Mouse (Mus musculus): ENCODE data around the gene Tedc2. TPM values are rescaled to one million over a fixed set of nuclear protein-coding genes. Genes with fewer than 3 reads are reported as not detected.

The Tedc2 gene
- total and polyA plus RNA-seq, 2 experiments from 2014 or later = 10.2 to 18.5 TPM

GRCm38 (mm10) chr17:24216836-24217235, 3.8 kb downstream of the Tedc2 start:
- DNase-seq (ENCODE audit: low spot score) (no peak), ATAC-seq (no peak)
- no peaks in the 10 kb centered on the region for H3K27me3 ChIP-seq (ENCODE audit: insufficient read depth, low read length)
- H3K4me2 ChIP-seq (ENCODE audit: low read depth, low read length) = no peak overlapping the region
- H3K36me3 ChIP-seq (ENCODE audit: insufficient read depth, low read length) = peaks cover 7% of the 10 kb centered on the region; the same call in 1 of the 2 replicates
- H3K27ac ChIP-seq = no peak overlapping the region
- no peak overlapping the region for H3K4me3 ChIP-seq (ENCODE audit: low read length)
- TF ChIP-seq CTCF (IDR thresholded peaks at IDR 0.05; ENCODE audit: low read depth) = no peak
- H3K9ac ChIP-seq (replicated peaks; ENCODE audit: low read length) = no peak overlapping the region
- peaks cover 14% of the 10 kb centered on the region for H3K4me1 ChIP-seq (ENCODE audit: insufficient read depth, low read length)
- WGBS = 59% methylated on average over 4 of the region's 4 CpGs
- H3K9me3 ChIP-seq (ENCODE audit: low read length) = no peaks in the 10 kb centered on the region

- no peaks in the 10 kb centered on the region for H3K27me3 ChIP-seq (ENCODE audit: insufficient read depth, low read length)
- WGBS = 80% methylated on average over 6 of the region's 6 CpGs
- ATAC-seq (no peak), DNase-seq (ENCODE audit: low spot score) (no peak)
- H3K27ac ChIP-seq = no peak overlapping the region
- TF ChIP-seq CTCF (IDR thresholded peaks at IDR 0.05; ENCODE audit: low read depth) = no peak
- H3K9me3 ChIP-seq (ENCODE audit: low read length) = no peaks in the 10 kb centered on the region
- no peak overlapping the region for H3K4me3 ChIP-seq (ENCODE audit: low read length)
- peaks cover 7% of the 10 kb centered on the region; the same call in 1 of the 2 replicates for H3K36me3 ChIP-seq (ENCODE audit: insufficient read depth, low read length)
- peaks cover 34% of the 10 kb centered on the region for H3K4me1 ChIP-seq (ENCODE audit: insufficient read depth, low read length)
- H3K9ac ChIP-seq (replicated peaks; ENCODE audit: low read length) = no peak overlapping the region
- H3K4me2 ChIP-seq (ENCODE audit: low read depth, low read length) = no peak overlapping the region
Observed at GRCm38 (mm10) chr17:24213186-24213585, 7.5 kb downstream of the Tedc2 start.

- Histone ChIP-seq H3K27ac (0 out of 2 replicates have a peak overlapping the region, but pooled peaks have one; percentile 1), H3K27me3 (ENCODE audit: insufficient read depth, low read length) (no peaks in the 10 kb centered on the region), H3K4me3 (ENCODE audit: low read length) (peak overlapping the region; percentile 49), H3K9me3 (ENCODE audit: low read length) (no peaks in the 10 kb centered on the region), H3K4me2 (ENCODE audit: low read depth, low read length) (peak overlapping the region; percentile 94), H3K36me3 (ENCODE audit: insufficient read depth, low read length) (peaks cover 7% of the 10 kb centered on the region; the same call in 1 of the 2 replicates), H3K9ac (replicated peaks; ENCODE audit: low read length) (no peak overlapping the region), H3K4me1 (ENCODE audit: insufficient read depth, low read length) (peaks cover 41% of the 10 kb centered on the region)
- 31% methylated on average over 5 of the region's 5 CpGs for WGBS
- no peak; the same call in 1 of the 2 replicates for ATAC-seq
- no peak for DNase-seq (ENCODE audit: low spot score)
- TF ChIP-seq CTCF (IDR thresholded peaks at IDR 0.05; ENCODE audit: low read depth) = peak; percentile 70
Observed at GRCm38 (mm10) chr17:24212441-24213018, 8.1 kb downstream of the Tedc2 start.

GRCm38 (mm10) chr17:24211631-24212440, 8.8 kb downstream of the Tedc2 start:
- Histone ChIP-seq H3K36me3 (ENCODE audit: insufficient read depth, low read length) (peaks cover 7% of the 10 kb centered on the region; the same call in 1 of the 2 replicates), H3K27me3 (ENCODE audit: insufficient read depth, low read length) (no peaks in the 10 kb centered on the region), H3K4me3 (ENCODE audit: low read length) (peak overlapping the region; percentile 49), H3K4me1 (ENCODE audit: insufficient read depth, low read length) (peaks cover 47% of the 10 kb centered on the region), H3K9ac (replicated peaks; ENCODE audit: low read length) (peak overlapping the region; percentile 67), H3K9me3 (ENCODE audit: low read length) (no peaks in the 10 kb centered on the region), H3K27ac (peak overlapping the region; percentile 93), H3K4me2 (ENCODE audit: low read depth, low read length) (peak overlapping the region; percentile 94)
- WGBS = 1% methylated on average over 37 of the region's 37 CpGs
- DNase-seq (ENCODE audit: low spot score) (peak; percentile 93), ATAC-seq (peak; percentile 80)
- TF ChIP-seq CTCF (IDR thresholded peaks at IDR 0.05; ENCODE audit: low read depth) = no peak

GRCm38 (mm10) chr17:24210591-24210990, 10.1 kb downstream of the Tedc2 start:
- H3K36me3 ChIP-seq (ENCODE audit: insufficient read depth, low read length) = peaks cover 5% of the 10 kb centered on the region; the same call in 1 of the 2 replicates
- peaks cover 59% of the 10 kb centered on the region for H3K4me1 ChIP-seq (ENCODE audit: insufficient read depth, low read length)
- DNase-seq (ENCODE audit: low spot score) (no peak), ATAC-seq (no peak)
- no peaks in the 10 kb centered on the region for H3K9me3 ChIP-seq (ENCODE audit: low read length)
- no peaks in the 10 kb centered on the region for H3K27me3 ChIP-seq (ENCODE audit: insufficient read depth, low read length)
- H3K9ac ChIP-seq (replicated peaks; ENCODE audit: low read length) = no peak overlapping the region
- peak overlapping the region; percentile 94; the same call in 1 of the 2 replicates for H3K4me2 ChIP-seq (ENCODE audit: low read depth, low read length)
- WGBS = 75% methylated on average over 3 of the region's 3 CpGs
- peak overlapping the region; percentile 93; the same call in 1 of the 2 replicates for H3K27ac ChIP-seq
- TF ChIP-seq CTCF (IDR thresholded peaks at IDR 0.05; ENCODE audit: low read depth) = no peak
- no peak overlapping the region for H3K4me3 ChIP-seq (ENCODE audit: low read length)

GRCm38 (mm10) chr17:24209916-24210240, 10.8 kb downstream of the Tedc2 start:
- Histone ChIP-seq H3K4me1 (ENCODE audit: insufficient read depth, low read length) (peaks cover 62% of the 10 kb centered on the region), H3K9me3 (ENCODE audit: low read length) (no peaks in the 10 kb centered on the region), H3K4me3 (ENCODE audit: low read length) (no peak overlapping the region), H3K27me3 (ENCODE audit: insufficient read depth, low read length) (no peaks in the 10 kb centered on the region), H3K9ac (replicated peaks; ENCODE audit: low read length) (peak overlapping the region; percentile 76; the same call in 1 of the 2 replicates), H3K36me3 (ENCODE audit: insufficient read depth, low read length) (no peaks in the 10 kb centered on the region), H3K27ac (peak overlapping the region; percentile 81; the same call in 1 of the 2 replicates), H3K4me2 (ENCODE audit: low read depth, low read length) (peak overlapping the region; percentile 93)
- 69% methylated on average over 3 of the region's 3 CpGs for WGBS
- ATAC-seq (no peak), DNase-seq (ENCODE audit: low spot score) (no peak)
- TF ChIP-seq CTCF (IDR thresholded peaks at IDR 0.05; ENCODE audit: low read depth) = no peak
